Mouse (Mus musculus): ENCODE results near the gene Slc8a1.

GRCm38 (mm10) chr17:81369036-81369435, 369.1 kb downstream of the Slc8a1 start:
- TF ChIP-seq EP300 (IDR thresholded peaks at IDR 0.05) (no peak; the same call in 1 of the 2 replicates), CTCF (IDR thresholded peaks at IDR 0.05) (no peak)

Measured in lung, postnatal 0 days (tissue).